Comparison of ENCODE assay signal across 19 mouse cellular contexts in genomic region chr5:131286680-131287079, GRCm38 (mm10). TPM values are rescaled to one million over a fixed set of nuclear protein-coding genes. Genes with fewer than 3 reads are reported as not detected.
"Had no signal": no experiment of that assay in that cellular context is flagged by ENCODE, and none has a peak within 500 bp of the region (broad histone marks: within the 10 kb centered on the region; RNA-seq: fewer than 3 reads in every experiment).

No protein-coding gene starts in this region.

- H3K27me3 ChIP-seq: lung, embryonic 15.5 days; megakaryocyte, embryonic 14.5 days; midbrain, embryonic 13.5 days; midbrain, embryonic 15.5 days; neural tube, embryonic 12.5 days had no signal

- DNase-seq: lung, adult 2 months; lung, postnatal 14 days; lung, postnatal 36 days; right cerebral cortex, postnatal 25 days; right cerebral cortex, postnatal 4 days; spleen, adult 18-20 months; thymus, adult 18-20 months; thymus, postnatal 14 days; thymus, postnatal 36 days had no signal

- ATAC-seq: lung, postnatal 0 days; midbrain, embryonic 13.5 days; midbrain, embryonic 15.5 days had no signal

RNA-seq across cellular contexts. Expression of gene Galnt17, which starts 21.6 kb away (rescaled TPM):
- total RNA-seq: megakaryocyte progenitor cell, adult 5-6 weeks; monocyte, adult 5-6 weeks; neutrophil, adult 5-6 weeks had no signal
- polyA plus RNA-seq: macrophage had no signal
